Mouse (Mus musculus) central nervous system, embryonic 14 days (tissue): ENCODE data around the gene Gm7029. TPM values are rescaled to one million over a fixed set of nuclear protein-coding genes. Genes with fewer than 3 reads are reported as not detected.

Source experiments
- polyA plus RNA-seq: library from polyadenylated mRNA; depleted of rRNA; stranded (reverse); fragments of >200 nt; gene quantifications from 2 replicates; pipeline ENCODE4 v1.2.3, GENCODE M21; 2012; rRNA removed

The Gm7029 gene
- polyA plus RNA-seq = not detected in 2 replicates

GRCm38 (mm10) chr17:33873537-33873936 is at the start of gene Gm7029:
Gm7029 (plus strand) TSS chr17:33873837.

GRCm38 (mm10) chr17:33824084-33824996 is 49.3 kb upstream of the Gm7029 start, which contains the start of the genes Rps28 and Ndufa7:
Rps28 (minus strand) TSS chr17:33824562.
Ndufa7 (plus strand) TSS chr17:33824572.

GRCm38 (mm10) chr17:33842966-33843795 is 30.5 kb upstream of the Gm7029 start, which contains the start of gene Cd320:
Cd320 (plus strand) TSS chr17:33843091.

GRCm38 (mm10) chr17:33890533-33891059 is 17.0 kb downstream of the Gm7029 start, which contains the start of gene Kifc1:
Kifc1 (minus strand) TSS chr17:33890661.

GRCm38 (mm10) chr17:33904835-33905234 is 31.2 kb downstream of the Gm7029 start, which contains the start of gene Platr17:
Platr17 (plus strand) TSS chr17:33905135.

GRCm38 (mm10) chr17:33909077-33909868 is 35.6 kb downstream of the Gm7029 start, which contains the start of gene Daxx:
Daxx (plus strand) TSS chr17:33909414.

GRCm38 (mm10) chr17:33915671-33916250 is 42.1 kb downstream of the Gm7029 start, which contains the start of the genes Tapbp and Zbtb22:
Tapbp (plus strand) TSS chr17:33915899.
Zbtb22 (plus strand) TSS chr17:33915904.

Other genes with a start within 250 kb of the Gm7029 start
- gene Zfp414, start 244.7 kb upstream of the Gm7029 start, polyA plus RNA-seq = 119 and 126 TPM in 2 replicates
- gene Pram1, start 235.8 kb upstream of the Gm7029 start, polyA plus RNA-seq = 0.96 and 1.2 TPM in 2 replicates
- 346 and 372 TPM in 2 replicates for gene Hnrnpm, start 187.0 kb upstream of the Gm7029 start, polyA plus RNA-seq
- gene March2, start 155.2 kb upstream of the Gm7029 start, polyA plus RNA-seq = 54.7 and 54.9 TPM in 2 replicates
- 492 and 498 TPM in 2 replicates for gene Rab11b, start 113.3 kb upstream of the Gm7029 start, polyA plus RNA-seq
- 8.6 and 13.8 TPM in 2 replicates for gene Angptl4, start 92.0 kb upstream of the Gm7029 start, polyA plus RNA-seq
- gene Kank3, start 63.3 kb upstream of the Gm7029 start, polyA plus RNA-seq = 60.8 and 64.1 TPM in 2 replicates
- 1,052 and 1,113 TPM in 2 replicates for gene Rps28, start 49.3 kb upstream of the Gm7029 start, polyA plus RNA-seq
- gene Ndufa7, start 49.3 kb upstream of the Gm7029 start, polyA plus RNA-seq = 340 and 356 TPM in 2 replicates
- gene Cd320, start 30.7 kb upstream of the Gm7029 start, polyA plus RNA-seq = 41.3 and 46.5 TPM in 2 replicates
- 32.6 and 40.9 TPM in 2 replicates for gene Kifc1, start 16.8 kb downstream of the Gm7029 start, polyA plus RNA-seq
- 0.25 and 0.29 TPM in 2 replicates for gene Platr17, start 31.3 kb downstream of the Gm7029 start, polyA plus RNA-seq
- gene Daxx, start 35.6 kb downstream of the Gm7029 start, polyA plus RNA-seq = 46.3 and 50.1 TPM in 2 replicates
- gene Tapbp, start 42.1 kb downstream of the Gm7029 start, polyA plus RNA-seq = 13.9 and 20.8 TPM in 2 replicates
- gene Zbtb22, start 42.1 kb downstream of the Gm7029 start, polyA plus RNA-seq = 34.5 and 40.6 TPM in 2 replicates
- 230 and 252 TPM in 2 replicates for gene Rgl2, start 55.7 kb downstream of the Gm7029 start, polyA plus RNA-seq
- 113 and 115 TPM in 2 replicates for gene Pfdn6, start 66.5 kb downstream of the Gm7029 start, polyA plus RNA-seq
- gene Wdr46, start 66.8 kb downstream of the Gm7029 start, polyA plus RNA-seq = 27.4 and 27.8 TPM in 2 replicates
- 9.3 and 9.5 TPM in 2 replicates for gene B3galt4, start 77.7 kb downstream of the Gm7029 start, polyA plus RNA-seq
- 63.4 and 64.7 TPM in 2 replicates for gene Vps52, start 82.0 kb downstream of the Gm7029 start, polyA plus RNA-seq
- gene Rps18, start 82.2 kb downstream of the Gm7029 start, polyA plus RNA-seq = 1,006 and 1,081 TPM in 2 replicates
- 27.6 and 29.7 TPM in 2 replicates for gene H2-K1, start 126.5 kb downstream of the Gm7029 start, polyA plus RNA-seq
- 62.7 and 65.1 TPM in 2 replicates for gene Ring1, start 150.8 kb downstream of the Gm7029 start, polyA plus RNA-seq
- 115 and 118 TPM in 2 replicates for gene H2-Ke6, start 154.2 kb downstream of the Gm7029 start, polyA plus RNA-seq
- gene Slc39a7, start 157.8 kb downstream of the Gm7029 start, polyA plus RNA-seq = 113 and 136 TPM in 2 replicates
- gene Rxrb, start 158.0 kb downstream of the Gm7029 start, polyA plus RNA-seq = 88.3 and 91.0 TPM in 2 replicates
- 13.9 and 70.2 TPM in 2 replicates for gene Col11a2, start 165.6 kb downstream of the Gm7029 start, polyA plus RNA-seq
- gene H2-Oa, start 218.5 kb downstream of the Gm7029 start, polyA plus RNA-seq = 0.15 and 0.29 TPM in 2 replicates
- 10.2 and 10.5 TPM in 2 replicates for gene H2-DMa, start 245.7 kb downstream of the Gm7029 start, polyA plus RNA-seq
- gene Brd2, start 248.8 kb downstream of the Gm7029 start, polyA plus RNA-seq = 206 and 231 TPM in 2 replicates